Mouse (Mus musculus): ENCODE measurements around the gene Olfr456. TPM values are rescaled to one million over a fixed set of nuclear protein-coding genes. Genes with fewer than 3 reads are reported as not detected.

Olfr456 gene
- polyA plus RNA-seq, 1 experiment from 2014 or later = not detected

DNA sequence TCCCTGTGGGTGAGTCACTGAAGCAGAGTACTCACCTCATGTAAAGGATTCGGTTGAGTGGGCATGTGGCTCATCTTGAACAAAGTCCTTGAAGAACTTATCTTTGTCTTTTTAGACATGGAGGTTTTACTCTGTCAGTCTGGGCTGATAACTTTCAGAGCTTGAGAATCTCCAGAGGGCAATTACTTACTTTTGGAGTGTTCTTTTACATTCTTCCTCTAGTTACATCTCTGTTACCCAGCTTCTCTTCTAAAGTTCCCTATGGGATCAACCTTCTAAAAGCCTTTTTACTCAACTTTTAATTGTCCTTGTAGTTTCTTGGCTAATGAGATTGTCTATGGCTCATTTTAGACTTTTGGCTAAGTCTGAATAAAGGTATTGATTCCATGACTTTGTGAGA, 21.9 kb downstream of the Olfr456 start, which contains the start of gene Olfr458:
Gene Olfr458, minus strand, starts transcription at position 101 of the 400 bp plus-strand sequence.
- Histone ChIP-seq H3K4me3 (ENCODE audit: low read depth, low read length) (no peak within 1 kb of the TSS), H3K27me3 (ENCODE audit: control insufficient read depth, insufficient read depth, low read length) (no peaks in the 10 kb centered on the region), H3K36me3 (ENCODE audit: control insufficient read depth, insufficient read depth, low read length) (no peaks in the 10 kb centered on the region), H3K9ac (ENCODE audit: low read depth, low read length) (no peak within 1 kb of the TSS), H3K4me1 (replicated peaks; ENCODE audit: control insufficient read depth, insufficient read depth, low read length) (no peaks in the 10 kb centered on the region), H3K27ac (ENCODE audit: low read depth, low read length) (no peak within 1 kb of the TSS), H3K9me3 (ENCODE audit: control insufficient read depth, low read length) (no peaks in the 10 kb centered on the region), H3K4me2 (replicated peaks; ENCODE audit: low read depth, low read length) (no peak within 1 kb of the TSS)
- 80% methylated on average over 1 of the region's 1 CpGs for WGBS
- DNase-seq (ENCODE audit: low spot score) (no peak), ATAC-seq (ENCODE audit: low FRiP score) (no peak)

DNA sequence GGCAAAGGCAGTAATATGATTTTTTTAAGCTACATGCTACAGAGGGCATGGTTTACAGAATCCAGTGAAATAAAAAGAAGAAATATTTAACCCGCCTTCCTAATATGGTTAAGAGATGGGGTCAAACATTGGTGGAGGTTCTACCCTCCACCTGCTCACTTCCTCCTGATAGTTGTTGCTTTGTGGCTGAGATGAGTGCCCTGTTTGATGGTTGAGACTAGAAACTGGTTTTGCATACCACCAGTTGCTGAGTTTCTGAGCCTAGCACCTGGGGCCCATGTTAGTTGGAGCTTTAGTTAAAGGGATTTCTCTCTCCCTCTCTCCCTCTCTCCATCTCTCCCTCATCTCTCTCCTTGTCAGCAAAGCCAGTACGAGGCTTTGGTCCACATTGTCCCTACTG, 39.6 kb downstream of the Olfr456 start:
- DNase-seq (ENCODE audit: low spot score) (no peak), ATAC-seq (ENCODE audit: low FRiP score) (no peak)
- WGBS = 71% methylated on average over 2 of the region's 2 CpGs
- Histone ChIP-seq H3K9ac (ENCODE audit: low read depth, low read length) (no peak overlapping the region), H3K4me2 (replicated peaks; ENCODE audit: low read depth, low read length) (no peak overlapping the region), H3K9me3 (ENCODE audit: control insufficient read depth, low read length) (no peaks in the 10 kb centered on the region), H3K4me1 (replicated peaks; ENCODE audit: control insufficient read depth, insufficient read depth, low read length) (no peaks in the 10 kb centered on the region), H3K27ac (ENCODE audit: low read depth, low read length) (no peak overlapping the region), H3K36me3 (ENCODE audit: control insufficient read depth, insufficient read depth, low read length) (no peaks in the 10 kb centered on the region), H3K4me3 (ENCODE audit: low read depth, low read length) (no peak overlapping the region), H3K27me3 (ENCODE audit: control insufficient read depth, insufficient read depth, low read length) (no peaks in the 10 kb centered on the region)

DNA sequence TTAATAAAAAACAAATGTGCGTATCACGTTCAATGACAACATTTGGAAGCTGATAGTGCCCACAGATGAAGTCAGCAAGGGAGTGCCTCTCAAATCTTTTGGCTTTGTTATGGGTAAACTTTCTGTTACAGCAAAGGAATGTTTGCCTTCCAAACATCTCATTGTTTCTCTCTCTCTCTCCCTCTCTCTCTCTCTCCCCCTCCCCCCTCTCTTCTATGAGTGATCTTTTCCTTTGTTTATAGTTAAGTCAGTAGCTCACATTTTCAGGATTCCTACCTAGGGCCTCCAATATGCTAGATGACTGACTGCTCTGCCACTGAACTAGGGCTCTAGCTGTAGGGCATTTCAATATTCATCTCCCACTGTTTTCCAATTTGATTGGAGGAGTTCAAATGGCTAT, 42.5 kb downstream of the Olfr456 start:
- ATAC-seq (ENCODE audit: low FRiP score) (no peak), DNase-seq (ENCODE audit: low spot score) (no peak)
- H3K4me2 ChIP-seq (replicated peaks; ENCODE audit: low read depth, low read length) = no peak overlapping the region
- H3K9me3 ChIP-seq (ENCODE audit: control insufficient read depth, low read length) = no peaks in the 10 kb centered on the region
- no peaks in the 10 kb centered on the region for H3K4me1 ChIP-seq (replicated peaks; ENCODE audit: control insufficient read depth, insufficient read depth, low read length)
- H3K9ac ChIP-seq (ENCODE audit: low read depth, low read length) = no peak overlapping the region
- H3K4me3 ChIP-seq (ENCODE audit: low read depth, low read length) = no peak overlapping the region
- no peak overlapping the region for H3K27ac ChIP-seq (ENCODE audit: low read depth, low read length)
- no peaks in the 10 kb centered on the region for H3K36me3 ChIP-seq (ENCODE audit: control insufficient read depth, insufficient read depth, low read length)
- WGBS = 80% methylated on average over 2 of the region's 2 CpGs
- H3K27me3 ChIP-seq (ENCODE audit: control insufficient read depth, insufficient read depth, low read length) = no peaks in the 10 kb centered on the region

DNA sequence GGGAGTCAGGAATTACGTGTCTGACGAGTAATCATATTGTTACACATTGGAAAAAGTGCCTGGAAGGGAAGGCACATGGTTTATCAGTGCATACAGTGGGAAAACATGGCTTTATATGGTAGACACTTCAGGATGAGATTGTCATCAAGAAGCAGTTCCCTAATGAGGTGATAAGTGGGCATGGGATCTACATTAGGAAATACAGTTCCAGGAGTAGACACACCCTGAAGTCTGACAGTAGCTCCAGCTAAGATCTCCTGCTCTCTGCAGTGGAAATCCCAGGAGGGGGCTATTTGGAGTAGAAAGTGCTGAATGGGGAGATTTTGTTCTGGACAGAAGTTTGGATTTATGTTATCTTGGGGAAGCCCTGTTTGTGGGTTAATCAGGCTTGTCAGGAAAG, 45.6 kb downstream of the Olfr456 start:
- H3K4me3 ChIP-seq (ENCODE audit: low read depth, low read length) = no peak overlapping the region
- 69% methylated on average over 2 of the region's 2 CpGs for WGBS

More for the DNA sequence above, 45.6 kb downstream of the Olfr456 start:
- DNase-seq (ENCODE audit: low spot score) (no peak), ATAC-seq (ENCODE audit: low FRiP score) (no peak)
- H3K4me1 ChIP-seq (replicated peaks; ENCODE audit: control insufficient read depth, insufficient read depth, low read length) = no peaks in the 10 kb centered on the region
- no peaks in the 10 kb centered on the region for H3K27me3 ChIP-seq (ENCODE audit: control insufficient read depth, insufficient read depth, low read length)
- H3K36me3 ChIP-seq (ENCODE audit: control insufficient read depth, insufficient read depth, low read length) = no peaks in the 10 kb centered on the region
- no peak overlapping the region for H3K27ac ChIP-seq (ENCODE audit: low read depth, low read length)
- no peak overlapping the region for H3K9ac ChIP-seq (ENCODE audit: low read depth, low read length)
- no peak overlapping the region for H3K4me2 ChIP-seq (replicated peaks; ENCODE audit: low read depth, low read length)
- H3K9me3 ChIP-seq (ENCODE audit: control insufficient read depth, low read length) = no peaks in the 10 kb centered on the region

Other genes starting within 250 kb of the Olfr456 start
- 15.7 and 20.2 TPM in 2 replicates for gene Gstk1, start 241.3 kb downstream of the Olfr456 start, polyA plus RNA-seq (2014; fragmentation: Nextera tagmentation; extraction: Ambion mirVana)
- 0.63 and 0.86 TPM in 2 replicates for gene Tmem139, start 225.2 kb downstream of the Olfr456 start, polyA plus RNA-seq (2014; fragmentation: Nextera tagmentation; extraction: Ambion mirVana)
- 59.7 and 67.8 TPM in 2 replicates for gene Casp2, start 222.2 kb downstream of the Olfr456 start, polyA plus RNA-seq (2014; fragmentation: Nextera tagmentation; extraction: Ambion mirVana)
- gene Clcn1, start 200.5 kb downstream of the Olfr456 start, polyA plus RNA-seq (2014; fragmentation: Nextera tagmentation; extraction: Ambion mirVana) = 1.4 and 1.5 TPM in 2 replicates
- gene Fam131b, start 162.6 kb downstream of the Olfr456 start, polyA plus RNA-seq (2014; fragmentation: Nextera tagmentation; extraction: Ambion mirVana) = 2.6 and 3.1 TPM in 2 replicates
- gene Zyx, start 137.6 kb downstream of the Olfr456 start, polyA plus RNA-seq (2014; fragmentation: Nextera tagmentation; extraction: Ambion mirVana) = 57.5 and 60.1 TPM in 2 replicates
- 0.43 and 1.3 TPM in 2 replicates for gene Epha1, start 113.9 kb downstream of the Olfr456 start, polyA plus RNA-seq (2014; fragmentation: Nextera tagmentation; extraction: Ambion mirVana)
- not detected in 2 replicates for gene Tas2r143, start 87.0 kb downstream of the Olfr456 start, polyA plus RNA-seq (2014; fragmentation: Nextera tagmentation; extraction: Ambion mirVana)
- 0.15 TPM in 1 of 2 replicates, not detected in the other for gene Tas2r135, start 81.8 kb downstream of the Olfr456 start, polyA plus RNA-seq (2014; fragmentation: Nextera tagmentation; extraction: Ambion mirVana)
- gene Tas2r126, start 52.7 kb downstream of the Olfr456 start, polyA plus RNA-seq (2014; fragmentation: Nextera tagmentation; extraction: Ambion mirVana) = not detected in 2 replicates
- gene Olfr458, start 22.0 kb downstream of the Olfr456 start, polyA plus RNA-seq (2014; fragmentation: Nextera tagmentation; extraction: Ambion mirVana) = not detected in 2 replicates
- gene Olfr457, start 10.9 kb downstream of the Olfr456 start, polyA plus RNA-seq (2014; fragmentation: Nextera tagmentation; extraction: Ambion mirVana) = not detected in 2 replicates
- gene Olfr455, start 60.4 kb upstream of the Olfr456 start, polyA plus RNA-seq (2014; fragmentation: Nextera tagmentation; extraction: Ambion mirVana) = not detected in 2 replicates
- gene Tcaf3, start 110.5 kb upstream of the Olfr456 start, polyA plus RNA-seq (2014; fragmentation: Nextera tagmentation; extraction: Ambion mirVana) = not detected in 2 replicates
- gene Tcaf2, start 158.0 kb upstream of the Olfr456 start, polyA plus RNA-seq (2014; fragmentation: Nextera tagmentation; extraction: Ambion mirVana) = 2.1 and 2.6 TPM in 2 replicates
- gene Tcaf1, start 222.9 kb upstream of the Olfr456 start, polyA plus RNA-seq (2014; fragmentation: Nextera tagmentation; extraction: Ambion mirVana) = 161 and 162 TPM in 2 replicates

Measured in hindbrain, embryonic 11.5 days (tissue).